Mouse (Mus musculus) CD4-positive, CD25-positive, alpha-beta regulatory T cell, adult 4 months (primary cell): ENCODE measurements around the gene Krt25. TPM values are rescaled to one million over a fixed set of nuclear protein-coding genes. Genes with fewer than 3 reads are reported as not detected.

Experiments
- ATAC-seq: one replicate; pipeline ENCODE4 v1.8.0; 2017
- polyA plus RNA-seq, 2 experiments: library from polyadenylated mRNA; unstranded; fragments of 100-300 nt; shearing (Covaris generic); gene quantifications; one replicate each; pipeline ENCODE4 v1.2.1; 2017

The Krt25 gene
- polyA plus RNA-seq, 2 experiments from 2014 or later, result not detected

GRCm38 (mm10) chr11:99275624-99276023 is 47.1 kb downstream of the Krt25 start:
- no peak for ATAC-seq

- ATAC-seq, result no peak
These were observed 50.0 kb downstream of the Krt25 start for GRCm38 (mm10) chr11:99272721-99273120.

- ATAC-seq, result no peak
These were observed 53.6 kb downstream of the Krt25 start for GRCm38 (mm10) chr11:99269192-99269591.

- ATAC-seq, result no peak
These were observed 57.0 kb downstream of the Krt25 start for GRCm38 (mm10) chr11:99265796-99266195.

Other genes with a start within 250 kb of the Krt25 start
- under 1 TPM in 1 of 2 experiments, not detected in 1; 0.35 TPM for gene Tns4, start 233.6 kb downstream of the Krt25 start, polyA plus RNA-seq
- gene Ccr7, start 167.9 kb downstream of the Krt25 start, polyA plus RNA-seq, result 100 to 1,000 TPM; 277 to 361 TPM
- 100 to 1,000 TPM; 179 to 201 TPM for gene Smarce1, start 91.9 kb downstream of the Krt25 start, polyA plus RNA-seq
- gene Krt222, start 78.9 kb downstream of the Krt25 start, polyA plus RNA-seq, result 1 to 10 TPM; 1.4 to 2.1 TPM
- gene Krt24, start 37.7 kb downstream of the Krt25 start, polyA plus RNA-seq, result not detected
- not detected for gene Krt26, start 15.0 kb upstream of the Krt25 start, polyA plus RNA-seq
- gene Krt27, start 28.2 kb upstream of the Krt25 start, polyA plus RNA-seq, result not detected
- not detected for gene Krt28, start 52.0 kb upstream of the Krt25 start, polyA plus RNA-seq
- 1 to 10 TPM; 8.8 to 9.7 TPM for gene Krt10, start 66.4 kb upstream of the Krt25 start, polyA plus RNA-seq
- not detected for gene Krt12, start 99.3 kb upstream of the Krt25 start, polyA plus RNA-seq
- not detected for gene Krt20, start 115.2 kb upstream of the Krt25 start, polyA plus RNA-seq
- not detected for gene Krt23, start 170.2 kb upstream of the Krt25 start, polyA plus RNA-seq
- gene Krt39, start 198.4 kb upstream of the Krt25 start, polyA plus RNA-seq, result not detected
- not detected for gene Krt40, start 220.2 kb upstream of the Krt25 start, polyA plus RNA-seq
- not detected for gene Krtap3-3, start 227.9 kb upstream of the Krt25 start, polyA plus RNA-seq
- gene Krtap3-2, start 233.9 kb upstream of the Krt25 start, polyA plus RNA-seq, result not detected
- gene Gm11939, start 236.5 kb upstream of the Krt25 start, polyA plus RNA-seq, result not detected
- not detected for gene Krtap3-1, start 243.7 kb upstream of the Krt25 start, polyA plus RNA-seq